Mouse (Mus musculus): ENCODE data around the gene Dyrk1a.

DNA sequence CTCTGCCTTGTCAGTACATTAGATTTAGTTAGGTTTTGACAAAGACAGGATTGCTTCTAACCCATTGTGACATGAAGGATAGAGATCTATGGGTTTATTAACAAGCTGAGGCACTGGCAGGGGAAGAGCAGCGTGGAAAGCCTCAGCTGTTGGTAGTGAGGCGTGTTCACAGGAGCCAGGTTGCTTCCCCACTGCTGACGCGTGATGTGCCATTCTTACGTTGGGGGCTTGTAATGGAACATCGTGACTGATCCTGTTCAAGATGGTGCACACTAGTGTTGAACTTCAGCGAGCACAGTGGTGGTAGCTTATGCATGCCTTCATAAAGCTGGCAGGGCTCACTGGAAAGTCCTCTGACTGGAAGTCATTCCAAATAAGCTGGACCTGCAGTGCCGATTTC is 21.2 kb downstream of the Dyrk1a start:
- no peak for TF ChIP-seq POLR2A (IDR thresholded peaks at IDR 0.05; ENCODE audit: insufficient read depth, low read length)
- no peak for TF ChIP-seq CTCF (IDR thresholded peaks at IDR 0.05; ENCODE audit: low read depth, low read length)

Measured in ES-Bruce4 (cell line).